Comparison of ENCODE assay signal across 8 mouse cellular contexts in the genomic region with DNA sequence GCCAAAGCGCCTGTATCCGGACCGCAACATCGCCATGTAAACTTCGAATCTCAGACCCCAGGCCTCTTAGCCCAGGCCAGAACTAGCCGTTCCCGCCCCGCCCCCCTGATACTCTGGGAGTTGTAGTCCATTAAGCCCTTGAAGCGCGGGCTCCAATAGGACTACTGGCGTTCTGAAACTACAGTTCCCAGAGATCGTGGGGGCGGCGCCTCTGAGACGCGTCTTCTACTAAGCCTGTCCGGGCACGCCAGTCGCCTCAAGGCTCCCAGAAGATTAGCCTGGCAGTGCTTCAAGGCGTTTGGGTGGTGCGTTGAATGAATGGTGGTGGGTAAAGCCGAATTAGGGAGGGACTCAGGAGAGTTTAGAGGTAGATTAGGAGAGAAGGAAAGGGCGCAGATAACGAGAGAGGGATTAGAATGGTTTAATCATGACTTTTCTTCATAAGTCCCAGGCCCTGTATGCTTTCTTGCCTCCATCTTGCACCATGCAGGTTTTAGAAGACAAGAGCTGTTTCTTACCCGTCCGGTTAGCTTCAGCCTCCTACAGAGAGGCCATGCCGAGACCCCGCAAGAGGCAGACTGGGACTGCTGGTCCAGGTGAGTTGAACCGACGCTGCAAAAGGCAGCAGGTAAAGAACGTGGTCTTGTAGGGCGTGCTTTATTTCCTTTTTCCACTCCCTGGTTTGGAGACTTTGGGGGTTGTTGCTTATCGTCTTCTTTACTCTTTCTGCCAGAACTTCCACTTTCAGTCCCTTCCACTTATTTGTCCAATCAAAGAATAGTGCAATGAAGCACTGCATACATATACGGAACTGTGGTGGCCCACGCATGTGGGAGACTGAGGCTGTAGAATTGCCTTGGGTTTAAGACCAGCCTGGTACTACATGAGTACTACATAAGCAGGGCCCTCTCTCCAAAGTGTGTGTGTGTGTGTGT. TPM values are rescaled to one million over a fixed set of nuclear protein-coding genes. Genes with fewer than 3 reads are reported as not detected.
DNase-seq lines count a peak whose midpoint lies in the region; ATAC-seq lines count a peak whose summit lies in the region.

A gene (minus strand): TSS at position 106 of the 935 bp plus-strand sequence.
A gene (plus strand): TSS at position 250 of the 935 bp plus-strand sequence.

- under 1% methylated on average over 35 of the region's 35 CpGs for WGBS in forebrain, embryonic 14.5 days
- WGBS in neural tube, embryonic 15.5 days: under 1% methylated on average over 35 of the region's 35 CpGs

- intact Hi-C loops in heart, postnatal 14 days (cut with DNase I): loop anchor here (2.0 kb wide), 1 partner anchor 29 kb away; no protein-coding TSS in a partner anchor

- peak within 1 kb of the TSS; percentile 48; the same call in 1 of the 2 replicates for H3K27ac ChIP-seq in forebrain, embryonic 14.5 days (ENCODE audit: low read depth, low read length)
- H3K27ac ChIP-seq in neural tube, embryonic 15.5 days (replicated peaks): peak within 1 kb of the TSS; percentile 78

- H3K27me3 ChIP-seq in forebrain, embryonic 14.5 days (replicated peaks; ENCODE audit: control insufficient read depth, insufficient read depth, low read length): no peaks in the 10 kb centered on the region
- H3K27me3 ChIP-seq in neural tube, embryonic 15.5 days (replicated peaks): no peaks in the 10 kb centered on the region

- peaks cover 16% of the 10 kb centered on the region for H3K4me1 ChIP-seq in forebrain, embryonic 14.5 days (ENCODE audit: control insufficient read depth, insufficient read depth, low read length)
- H3K4me1 ChIP-seq in neural tube, embryonic 15.5 days: peaks cover 30% of the 10 kb centered on the region

- H3K4me2 ChIP-seq in forebrain, embryonic 14.5 days (ENCODE audit: low read length): peak within 1 kb of the TSS; percentile 92
- H3K4me2 ChIP-seq in neural tube, embryonic 15.5 days: peak within 1 kb of the TSS; percentile 77

- peak within 1 kb of the TSS; percentile 57 for H3K4me3 ChIP-seq in forebrain, embryonic 14.5 days (ENCODE audit: low read depth, low read length)
- H3K4me3 ChIP-seq in neural tube, embryonic 15.5 days (replicated peaks): peak within 1 kb of the TSS; percentile 69

- ATAC-seq in forebrain, embryonic 14.5 days: peak; percentile 99
- peak; percentile 99 for ATAC-seq in neural tube, embryonic 15.5 days (ENCODE audit: low FRiP score)

- H3K9ac ChIP-seq in forebrain, embryonic 14.5 days (ENCODE audit: low read length): peak within 1 kb of the TSS; percentile 77
- H3K9ac ChIP-seq in neural tube, embryonic 15.5 days (replicated peaks): peak within 1 kb of the TSS; percentile 73

- H3K9me3 ChIP-seq in forebrain, embryonic 14.5 days (replicated peaks; ENCODE audit: control insufficient read depth, low read length): no peaks in the 10 kb centered on the region
- H3K9me3 ChIP-seq in neural tube, embryonic 15.5 days (replicated peaks): no peaks in the 10 kb centered on the region

- peaks cover 16% of the 10 kb centered on the region for H3K36me3 ChIP-seq in forebrain, embryonic 14.5 days (ENCODE audit: control insufficient read depth, insufficient read depth, low read length)
- peaks cover 19% of the 10 kb centered on the region for H3K36me3 ChIP-seq in neural tube, embryonic 15.5 days

- DNase-seq in ES-CJ7 (ENCODE audit: low read depth, low spot score): peak; percentile 95
- peak; percentile 93 for DNase-seq in cerebellum, adult 11 months
- DNase-seq in forebrain, embryonic 14.5 days (ENCODE audit: low spot score): peak; percentile 99
- peak; percentile 93 to 94 for DNase-seq in heart, postnatal 14 days
- peak; percentile 96 for DNase-seq in layer of hippocampus, adult 11-12 months (ENCODE audit: low spot score)
- peak; percentile 97 to 98 for DNase-seq in lung, adult 18-20 months
- DNase-seq in testis, postnatal 14 days (ENCODE audit: low spot score): peak; percentile 96

RNA-seq across cellular contexts. Expression of the first gene that starts in this region (rescaled TPM):
- polyA plus RNA-seq in forebrain, embryonic 14.5 days (2014; fragmentation: Nextera tagmentation; extraction: Ambion mirVana): 34.4 and 43.3 TPM in 2 replicates
- total RNA-seq in heart, postnatal 14 days (2021): 10 to 100 TPM; 53.5 to 55.1 TPM
- 30.7 and 33.5 TPM in 2 replicates for polyA plus RNA-seq in neural tube, embryonic 15.5 days (2015; fragmentation: Nextera tagmentation; extraction: Ambion mirVana)

RNA-seq across cellular contexts. Expression of the second gene that starts in this region (rescaled TPM):
- polyA plus RNA-seq in forebrain, embryonic 14.5 days (2014; fragmentation: Nextera tagmentation; extraction: Ambion mirVana): 151 and 164 TPM in 2 replicates
- total RNA-seq in heart, postnatal 14 days (2021): 10 to 100 TPM; 23.4 to 24.5 TPM
- polyA plus RNA-seq in neural tube, embryonic 15.5 days (2015; fragmentation: Nextera tagmentation; extraction: Ambion mirVana): 140 and 148 TPM in 2 replicates

Comparison
In these comparisons a context has a peak if more than half of its experiments do, and no peak if none do; other contexts are left out.
1. Peak in every context shown above with its lines: DNase-seq, ATAC-seq, H3K4me3 ChIP-seq and H3K27ac ChIP-seq.